Mouse (Mus musculus) ES-E14 (cell line): ENCODE measurements around the gene Ifi27l2b.

ENCODE experiments used
- CHD2 ChIP-seq: IDR thresholded peaks from 2 replicates; pipeline ENCODE4 v1.6.1; 2014; ENCODE audit warnings: mild to moderate bottlenecking, low read depth, low read length, inconsistent platforms
- HCFC1 ChIP-seq: IDR thresholded peaks from 2 replicates; pipeline ENCODE4 v1.6.1; 2012; ENCODE audit warnings: low read length, inconsistent platforms, borderline replicate concordance; ENCODE audit not compliant: insufficient read depth
- ZC3H11A ChIP-seq: IDR thresholded peaks from 2 replicates; pipeline ENCODE4 v1.6.1; 2012; ENCODE audit warnings: low read depth, mild to moderate bottlenecking, inconsistent platforms, low read length, borderline replicate concordance
- ZNF384 ChIP-seq: IDR thresholded peaks from 2 replicates; pipeline ENCODE4 v1.6.1; 2012; ENCODE audit warnings: low read depth, low read length, inconsistent platforms

GRCm38 (mm10) chr12:103408144-103408543 is 48.9 kb downstream of the Ifi27l2b start:
- TF ChIP-seq HCFC1 (no peak), ZNF384 (no peak), ZC3H11A (no peak), CHD2 (no peak)
